Mouse (Mus musculus) ZHBTc4 (cell line): ENCODE measurements around the gene Arl15.

Experiments used
- DNase-seq: peaks from one replicate; pipeline ENCODE4 v3.0.0-alpha.2; 2011; ENCODE audit warnings: low read depth, low spot score

Arl15 gene

GRCm38 (mm10) chr13:114199746-114200145 is 405.4 kb downstream of the Arl15 start:
- DNase-seq, result no peak

- no peak for DNase-seq
Measured at GRCm38 (mm10) chr13:114200545-114200944, 406.2 kb downstream of the Arl15 start.

GRCm38 (mm10) chr13:114202806-114203570 is 408.7 kb downstream of the Arl15 start:
- DNase-seq, result peak; percentile 75
